Mouse (Mus musculus) bone marrow macrophage, adult 2 months (primary cell): Measurements from ENCODE around the gene Adra2c. TPM values are rescaled to one million over a fixed set of nuclear protein-coding genes. Genes with fewer than 3 reads are reported as not detected.
A peak's percentile ranks its signal among the peaks of the same experiment; 100 is the strongest.

ENCODE experiments used
- H3K27ac ChIP-seq: 2 replicates; pipeline ENCODE4 v1.5.1; 2012; ENCODE audit warnings: low read depth, low read length; ENCODE audit not compliant: insufficient read depth
- H3K4me1 ChIP-seq: 2 replicates; pipeline ENCODE4 v1.6.1; 2012; ENCODE audit warnings: low read length; ENCODE audit not compliant: control insufficient read depth, insufficient read depth
- H3K4me3 ChIP-seq: 2 replicates; pipeline ENCODE4 v1.5.1; 2012; ENCODE audit warnings: mild to moderate bottlenecking, low read length, moderate library complexity; ENCODE audit not compliant: insufficient read depth
- CTCF ChIP-seq: IDR thresholded peaks from 2 replicates; pipeline ENCODE4 v1.5.1; 2012; ENCODE audit warnings: low read depth, mild to moderate bottlenecking, low read length, moderate library complexity
- POLR2A ChIP-seq: IDR thresholded peaks from 2 replicates; pipeline ENCODE4 v1.6.1; 2012; ENCODE audit warnings: mild to moderate bottlenecking, low read depth, low read length, borderline replicate concordance
- polyA plus RNA-seq: library from polyadenylated mRNA; stranded (reverse); fragments of >200 nt; gene quantifications from 2 replicates; pipeline ENCODE4 v1.2.4, GENCODE M21; 2012; ENCODE audit not compliant: missing spikeins, insufficient read depth, insufficient read length

Adra2c gene
- polyA plus RNA-seq: not detected in 2 replicates

GRCm38 (mm10) chr5:35278019-35278418 is at the start of gene Adra2c:
Gene Adra2c, plus strand, starts transcription at chr5:35278319.
- H3K4me1 ChIP-seq: no peaks in the 10 kb centered on the region
- no peak for TF ChIP-seq CTCF
- no peak for TF ChIP-seq POLR2A
- H3K4me3 ChIP-seq: peak within 1 kb of the TSS; percentile 28
- H3K27ac ChIP-seq: no peak within 1 kb of the TSS

- H3K4me1 ChIP-seq: peaks cover 7% of the 10 kb centered on the region
- H3K4me3 ChIP-seq: no peak overlapping the region
- TF ChIP-seq POLR2A: no peak
- TF ChIP-seq CTCF: no peak
- no peak overlapping the region for H3K27ac ChIP-seq
Measured at GRCm38 (mm10) chr5:35233142-35233541, 45.0 kb upstream of the Adra2c start.

GRCm38 (mm10) chr5:35237757-35238156 is 40.4 kb upstream of the Adra2c start:
- peaks cover 7% of the 10 kb centered on the region for H3K4me1 ChIP-seq
- no peak overlapping the region for H3K27ac ChIP-seq
- TF ChIP-seq POLR2A: no peak
- TF ChIP-seq CTCF: no peak
- no peak overlapping the region for H3K4me3 ChIP-seq

- Histone ChIP-seq H3K4me1 (peaks cover 7% of the 10 kb centered on the region), H3K27ac (no peak overlapping the region), H3K4me3 (no peak overlapping the region)
- TF ChIP-seq CTCF (no peak), POLR2A (no peak)
Measured at GRCm38 (mm10) chr5:35238627-35239026, 39.5 kb upstream of the Adra2c start.

- no peak overlapping the region for H3K4me3 ChIP-seq
- TF ChIP-seq CTCF (no peak), POLR2A (no peak)
- H3K27ac ChIP-seq: no peak overlapping the region
- peaks cover 1% of the 10 kb centered on the region; the same call in 1 of the 2 replicates for H3K4me1 ChIP-seq
Measured at GRCm38 (mm10) chr5:35241556-35241955, 36.6 kb upstream of the Adra2c start.

GRCm38 (mm10) chr5:35244204-35244603 is 33.9 kb upstream of the Adra2c start:
- no peak overlapping the region for H3K27ac ChIP-seq
- H3K4me1 ChIP-seq: no peaks in the 10 kb centered on the region
- no peak; the same call in 1 of the 2 replicates for TF ChIP-seq CTCF
- no peak for TF ChIP-seq POLR2A
- H3K4me3 ChIP-seq: no peak overlapping the region

GRCm38 (mm10) chr5:35245555-35246273 is 32.4 kb upstream of the Adra2c start:
- Histone ChIP-seq H3K27ac (no peak overlapping the region), H3K4me1 (no peaks in the 10 kb centered on the region), H3K4me3 (no peak overlapping the region)
- TF ChIP-seq POLR2A (no peak), CTCF (no peak)

GRCm38 (mm10) chr5:35254964-35255716 is 23.0 kb upstream of the Adra2c start:
- no peak for TF ChIP-seq POLR2A
- no peak for TF ChIP-seq CTCF
- Histone ChIP-seq H3K27ac (no peak overlapping the region), H3K4me3 (no peak overlapping the region), H3K4me1 (no peaks in the 10 kb centered on the region)

GRCm38 (mm10) chr5:35263716-35264115 is 14.4 kb upstream of the Adra2c start:
- Histone ChIP-seq H3K27ac (no peak overlapping the region), H3K4me1 (no peaks in the 10 kb centered on the region), H3K4me3 (no peak overlapping the region)
- TF ChIP-seq CTCF (no peak), POLR2A (no peak)

GRCm38 (mm10) chr5:35267486-35267885 is 10.6 kb upstream of the Adra2c start:
- Histone ChIP-seq H3K27ac (no peak overlapping the region), H3K4me3 (no peak overlapping the region), H3K4me1 (no peaks in the 10 kb centered on the region)
- TF ChIP-seq POLR2A: no peak
- TF ChIP-seq CTCF: no peak

- no peak overlapping the region for H3K4me3 ChIP-seq
- no peak overlapping the region for H3K27ac ChIP-seq
- TF ChIP-seq POLR2A: no peak
- TF ChIP-seq CTCF: no peak
- no peaks in the 10 kb centered on the region for H3K4me1 ChIP-seq
Measured at GRCm38 (mm10) chr5:35275356-35275755, 2.8 kb upstream of the Adra2c start.
